Mouse (Mus musculus) heart, embryonic 15.5 days (tissue): ENCODE results near the gene Pkd1l2. TPM values are rescaled to one million over a fixed set of nuclear protein-coding genes. Genes with fewer than 3 reads are reported as not detected.

ENCODE experiments used
- ATAC-seq: fragments of 200-750 bp; cut with Nextera tagmentation; replicated peaks from 2 replicates; pipeline ENCODE4 v1.8.0; 2017; ENCODE audit warnings: low read depth, moderate TSS enrichment; ENCODE audit not compliant: insufficient number of reproducible peaks, insufficient read depth, low FRiP score
- H3K27ac ChIP-seq: fragments of 300-500 bp; sonication (generic); 2 replicates; pipeline ENCODE4 v1.5.1; 2015; ENCODE audit warnings: mild to moderate bottlenecking, inconsistent platforms
- H3K27me3 ChIP-seq: fragments of 300-500 bp; sonication (generic); 2 replicates; pipeline ENCODE4 v1.6.1; 2015; ENCODE audit warnings: inconsistent platforms
- H3K36me3 ChIP-seq: fragments of 300-500 bp; sonication (generic); 2 replicates; pipeline ENCODE4 v1.6.1; 2015; ENCODE audit warnings: mild to moderate bottlenecking, inconsistent platforms
- H3K4me1 ChIP-seq: fragments of 300-500 bp; sonication (generic); replicated peaks from 2 replicates; pipeline ENCODE4 v1.6.1; 2015; ENCODE audit warnings: inconsistent platforms
- H3K4me2 ChIP-seq: fragments of 300-500 bp; sonication (generic); 2 replicates; pipeline ENCODE4 v1.6.1; 2015; ENCODE audit warnings: inconsistent platforms, mild to moderate bottlenecking, moderate library complexity
- H3K4me3 ChIP-seq: fragments of 300-500 bp; sonication (generic); 2 replicates; pipeline ENCODE4 v1.5.1; 2015; ENCODE audit warnings: mild to moderate bottlenecking, inconsistent platforms
- H3K9ac ChIP-seq: fragments of 300-500 bp; sonication (generic); 2 replicates; pipeline ENCODE4 v1.6.1; 2015; ENCODE audit warnings: mild to moderate bottlenecking, inconsistent platforms
- H3K9me3 ChIP-seq: fragments of 300-500 bp; sonication (generic); replicated peaks from 2 replicates; pipeline ENCODE4 v1.6.1; 2016; ENCODE audit warnings: inconsistent platforms
- WGBS: fragments of 180-500 bp; shearing (Covaris S2); methylation state at CpG from one replicate; pipeline ENCODE4 v1.1.7; 2015; ENCODE audit warnings: mixed read lengths; 5-methylcytosine and 5-hydroxymethylcytosine counted together
- polyA plus RNA-seq: library from polyadenylated mRNA; unstranded; fragments of >200 nt; fragmentation: Nextera tagmentation; extraction: Ambion mirVana; gene quantifications from 2 replicates; pipeline ENCODE4 v1.2.1, GENCODE M21; 2015

Gene Pkd1l2
- polyA plus RNA-seq, 1 experiment from 2014 or later, result 0.05 TPM

- no peak for ATAC-seq
- Histone ChIP-seq H3K4me3 (no peak overlapping the region), H3K9ac (no peak overlapping the region), H3K27me3 (no peaks in the 10 kb centered on the region), H3K4me1 (0 out of 2 replicates have a peak, but pooled peaks cover 5% of the 10 kb centered on the region), H3K36me3 (no peaks in the 10 kb centered on the region), H3K27ac (no peak overlapping the region), H3K4me2 (no peak overlapping the region), H3K9me3 (no peaks in the 10 kb centered on the region)
- 37% methylated on average over 6 of the region's 6 CpGs for WGBS
Observed at GRCm38 (mm10) chr8:117055097-117055496, 27.2 kb downstream of the Pkd1l2 start.

DNA sequence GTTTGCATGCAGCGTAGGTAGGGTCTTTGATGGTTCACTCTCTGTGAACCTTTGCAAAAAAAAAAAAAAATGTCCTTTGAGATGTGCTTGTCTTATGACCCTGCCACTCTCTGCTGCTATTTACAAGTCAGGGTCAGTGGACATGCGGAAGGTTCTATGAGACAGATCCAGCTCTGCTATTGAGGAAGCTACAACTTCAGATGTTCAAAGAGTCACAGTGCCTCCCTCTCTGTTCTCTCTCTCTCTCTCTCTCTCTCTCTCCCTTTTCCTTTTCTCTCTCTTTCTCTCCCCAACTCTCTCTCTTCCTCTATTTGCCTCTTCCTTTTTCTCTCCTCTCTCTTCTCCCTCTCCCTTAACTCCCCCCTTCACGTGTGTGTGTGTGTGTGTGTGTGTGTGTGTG lies 28.1 kb downstream of the Pkd1l2 start:
- no peaks in the 10 kb centered on the region for H3K36me3 ChIP-seq
- no peak overlapping the region for H3K27ac ChIP-seq
- H3K27me3 ChIP-seq, result no peaks in the 10 kb centered on the region
- H3K4me3 ChIP-seq, result no peak overlapping the region
- 68% methylated on average over 3 of the region's 3 CpGs for WGBS
- H3K9me3 ChIP-seq, result no peaks in the 10 kb centered on the region
- no peak overlapping the region for H3K9ac ChIP-seq
- H3K4me1 ChIP-seq, result 0 out of 2 replicates have a peak, but pooled peaks cover 5% of the 10 kb centered on the region
- no peak for ATAC-seq
- H3K4me2 ChIP-seq, result no peak overlapping the region

- no peak overlapping the region for H3K9ac ChIP-seq
- H3K4me1 ChIP-seq, result 0 out of 2 replicates have a peak, but pooled peaks cover 5% of the 10 kb centered on the region
- H3K4me2 ChIP-seq, result no peak overlapping the region
- no peaks in the 10 kb centered on the region for H3K36me3 ChIP-seq
- 63% methylated on average over 12 of the region's 12 CpGs for WGBS
- no peak for ATAC-seq
- no peak overlapping the region for H3K4me3 ChIP-seq
- H3K27me3 ChIP-seq, result no peaks in the 10 kb centered on the region
- H3K9me3 ChIP-seq, result no peaks in the 10 kb centered on the region
- no peak overlapping the region for H3K27ac ChIP-seq
Observed at GRCm38 (mm10) chr8:117053135-117054079, 28.8 kb downstream of the Pkd1l2 start.

- H3K4me2 ChIP-seq, result no peak overlapping the region
- no peak for ATAC-seq
- H3K27ac ChIP-seq, result no peak overlapping the region
- H3K4me1 ChIP-seq, result 0 out of 2 replicates have a peak, but pooled peaks cover 5% of the 10 kb centered on the region
- H3K27me3 ChIP-seq, result no peaks in the 10 kb centered on the region
- WGBS, result 47% methylated on average over 9 of the region's 9 CpGs
- no peak overlapping the region for H3K4me3 ChIP-seq
- no peaks in the 10 kb centered on the region for H3K36me3 ChIP-seq
- H3K9ac ChIP-seq, result no peak overlapping the region
- H3K9me3 ChIP-seq, result no peaks in the 10 kb centered on the region
Observed at GRCm38 (mm10) chr8:117051316-117051715, 30.9 kb downstream of the Pkd1l2 start.

DNA sequence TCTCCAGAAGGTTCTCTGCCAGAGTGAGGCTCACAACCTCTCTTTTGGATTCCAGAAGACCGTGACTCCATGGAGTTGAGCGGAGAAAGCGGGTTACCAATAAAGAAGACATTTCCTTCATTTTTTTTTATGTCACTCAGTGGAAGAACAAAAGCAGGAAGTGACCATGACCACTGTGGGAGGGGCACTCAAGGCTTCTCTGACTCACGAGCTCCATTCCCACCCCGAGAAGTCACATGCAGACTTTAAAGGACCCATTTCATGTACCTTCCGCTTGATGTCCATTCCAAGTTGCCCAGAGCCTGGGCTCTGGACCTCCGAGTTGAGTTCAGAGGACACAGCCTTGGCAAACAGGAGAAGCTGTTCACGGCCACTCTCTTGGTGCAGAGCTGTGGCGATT lies 31.5 kb downstream of the Pkd1l2 start:
- H3K4me2 ChIP-seq, result no peak overlapping the region
- H3K36me3 ChIP-seq, result no peaks in the 10 kb centered on the region
- H3K9me3 ChIP-seq, result no peaks in the 10 kb centered on the region
- no peak overlapping the region for H3K9ac ChIP-seq
- H3K4me3 ChIP-seq, result no peak overlapping the region
- H3K4me1 ChIP-seq, result 0 out of 2 replicates have a peak, but pooled peaks cover 5% of the 10 kb centered on the region
- no peak for ATAC-seq
- H3K27ac ChIP-seq, result no peak overlapping the region
- no peaks in the 10 kb centered on the region for H3K27me3 ChIP-seq
- WGBS, result 71% methylated on average over 9 of the region's 9 CpGs

- Histone ChIP-seq H3K4me1 (no peaks in the 10 kb centered on the region), H3K4me2 (no peak overlapping the region), H3K27me3 (no peaks in the 10 kb centered on the region), H3K4me3 (no peak overlapping the region), H3K9me3 (no peaks in the 10 kb centered on the region), H3K27ac (no peak overlapping the region), H3K36me3 (no peaks in the 10 kb centered on the region), H3K9ac (no peak overlapping the region)
- WGBS, result 63% methylated on average over 7 of the region's 7 CpGs
- ATAC-seq, result 0 out of 2 replicates have a peak, but pooled peaks have one; percentile 12
Observed at GRCm38 (mm10) chr8:117049444-117049843, 32.8 kb downstream of the Pkd1l2 start.

DNA sequence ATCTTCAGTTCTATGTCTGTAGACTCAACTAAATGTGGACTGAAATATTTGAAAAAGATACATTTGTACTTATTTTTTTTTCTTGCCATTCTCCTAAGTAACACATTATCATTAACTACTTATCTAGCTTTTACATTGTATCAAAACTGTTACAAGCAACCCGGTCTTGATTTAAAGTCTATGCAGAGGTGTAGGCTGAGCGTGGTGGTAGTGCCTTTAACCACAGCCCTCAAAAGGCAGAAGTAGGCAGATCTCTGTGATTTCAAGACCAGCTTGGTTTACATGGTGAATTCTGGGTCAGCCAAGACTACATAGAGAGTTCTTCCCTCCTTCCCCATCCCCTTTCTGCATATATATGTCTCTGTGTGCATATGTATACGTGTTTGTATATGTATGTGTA lies 38.7 kb downstream of the Pkd1l2 start:
- 76% methylated on average over 3 of the region's 3 CpGs for WGBS
- Histone ChIP-seq H3K27me3 (peaks cover 9% of the 10 kb centered on the region; the same call in 1 of the 2 replicates), H3K9ac (no peak overlapping the region), H3K4me3 (no peak overlapping the region), H3K4me2 (no peak overlapping the region), H3K27ac (no peak overlapping the region), H3K36me3 (no peaks in the 10 kb centered on the region), H3K4me1 (no peaks in the 10 kb centered on the region), H3K9me3 (no peaks in the 10 kb centered on the region)
- no peak for ATAC-seq

DNA sequence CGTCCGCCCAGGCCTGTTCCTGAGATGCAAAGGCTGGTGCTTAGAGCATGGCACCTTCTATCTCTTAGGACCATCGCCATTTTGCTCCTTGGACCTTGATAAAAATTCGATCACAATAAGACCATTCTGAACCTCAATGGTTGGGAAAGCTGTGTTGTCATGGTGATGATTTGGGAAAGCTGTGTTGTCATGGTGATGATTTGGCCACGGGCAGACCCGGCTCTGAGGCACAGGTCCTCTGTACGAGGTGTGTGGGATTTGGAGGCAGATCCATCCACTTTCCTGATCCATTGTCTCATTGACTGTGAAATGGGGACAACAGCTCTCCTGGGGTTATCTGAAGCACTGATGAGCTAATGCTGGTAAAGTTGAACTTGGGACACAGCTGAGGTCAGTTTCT lies 42.4 kb downstream of the Pkd1l2 start:
- Histone ChIP-seq H3K9ac (no peak overlapping the region), H3K36me3 (no peaks in the 10 kb centered on the region), H3K27me3 (peaks cover 9% of the 10 kb centered on the region; the same call in 1 of the 2 replicates), H3K4me1 (no peaks in the 10 kb centered on the region), H3K9me3 (no peaks in the 10 kb centered on the region), H3K4me3 (no peak overlapping the region), H3K27ac (no peak overlapping the region), H3K4me2 (no peak overlapping the region)
- 75% methylated on average over 7 of the region's 7 CpGs for WGBS
- ATAC-seq, result no peak

DNA sequence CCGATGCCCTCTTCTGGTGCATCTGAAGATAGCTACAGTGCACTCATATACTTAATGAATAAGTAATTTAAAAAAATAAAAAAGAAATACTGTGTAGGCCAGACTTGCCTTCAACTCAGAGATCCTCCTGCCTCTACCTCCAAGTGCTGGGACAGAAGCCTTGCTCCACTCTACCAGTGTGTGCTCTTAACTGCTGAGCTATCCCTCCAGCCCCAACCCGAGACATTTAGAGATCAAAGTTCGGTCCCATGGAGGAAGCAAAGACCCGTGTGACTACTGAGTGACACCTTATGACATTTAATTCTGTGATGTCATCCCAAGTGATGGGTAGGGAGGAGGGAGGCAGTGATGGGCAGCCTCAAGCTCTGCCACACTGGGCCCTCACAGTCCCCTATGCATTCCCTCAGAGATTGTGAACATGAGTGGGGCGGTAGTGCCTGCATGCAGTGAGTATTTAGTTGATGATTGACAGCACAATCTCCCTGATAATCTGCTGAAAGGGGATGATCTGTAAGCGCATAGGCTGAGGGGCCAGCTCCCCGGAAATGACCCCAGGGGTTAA lies 44.8 kb downstream of the Pkd1l2 start:
- Histone ChIP-seq H3K36me3 (no peaks in the 10 kb centered on the region), H3K27ac (no peak overlapping the region), H3K4me3 (no peak overlapping the region), H3K27me3 (0 out of 2 replicates have a peak, but pooled peaks cover 4% of the 10 kb centered on the region), H3K9ac (no peak overlapping the region), H3K4me2 (no peak overlapping the region), H3K9me3 (no peaks in the 10 kb centered on the region), H3K4me1 (no peaks in the 10 kb centered on the region)
- no peak for ATAC-seq
- WGBS, result 79% methylated on average over 7 of the region's 7 CpGs

GRCm38 (mm10) chr8:117033393-117033792 lies 48.9 kb downstream of the Pkd1l2 start:
- H3K36me3 ChIP-seq, result no peaks in the 10 kb centered on the region
- WGBS, result 39% methylated on average over 3 of the region's 3 CpGs
- ATAC-seq, result no peak

DNA sequence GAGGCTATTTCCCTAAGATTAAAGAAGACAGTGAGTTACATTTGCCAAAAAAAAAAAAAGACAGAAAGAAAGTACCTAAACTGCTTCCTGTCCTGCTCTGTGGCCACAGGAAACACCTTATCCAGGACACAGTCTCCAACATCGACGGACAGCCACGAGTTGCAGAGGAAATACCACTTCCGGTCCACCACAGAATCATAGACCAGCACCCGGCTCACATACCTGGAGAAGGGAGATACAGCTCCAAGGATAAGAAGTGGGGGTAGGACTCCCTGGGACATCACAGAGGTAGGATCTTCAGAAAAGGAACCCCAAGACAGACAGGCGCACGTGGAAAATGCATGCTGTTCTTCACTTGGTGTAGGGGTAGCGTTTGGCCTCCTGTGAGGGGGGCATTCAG lies 49.6 kb downstream of the Pkd1l2 start:
- Histone ChIP-seq H3K27me3 (no peaks in the 10 kb centered on the region), H3K4me3 (no peak overlapping the region), H3K4me1 (no peaks in the 10 kb centered on the region), H3K36me3 (no peaks in the 10 kb centered on the region), H3K9ac (no peak overlapping the region), H3K4me2 (no peak overlapping the region), H3K27ac (no peak overlapping the region), H3K9me3 (no peaks in the 10 kb centered on the region)
- ATAC-seq, result no peak
- WGBS, result 62% methylated on average over 8 of the region's 8 CpGs

More at GRCm38 (mm10) chr8:117033393-117033792, 48.9 kb downstream of the Pkd1l2 start:
- H3K9ac ChIP-seq, result no peak overlapping the region
- no peak overlapping the region for H3K4me2 ChIP-seq
- H3K4me3 ChIP-seq, result no peak overlapping the region
- no peaks in the 10 kb centered on the region for H3K4me1 ChIP-seq
- H3K27me3 ChIP-seq, result no peaks in the 10 kb centered on the region
- no peaks in the 10 kb centered on the region for H3K9me3 ChIP-seq
- no peak overlapping the region for H3K27ac ChIP-seq
